Mouse (Mus musculus) midbrain, embryonic 10.5 days (tissue): ENCODE data around the gene 6430548M08Rik. TPM values are rescaled to one million over a fixed set of nuclear protein-coding genes. Genes with fewer than 3 reads are reported as not detected.
A peak's percentile ranks its signal among the peaks of the same experiment; 100 is the strongest.

ENCODE experiments used
- DNase-seq: peaks from one replicate; pipeline ENCODE4 v3.0.0-alpha.2; 2017; ENCODE audit warnings: low spot score
- H3K27ac ChIP-seq: fragments of 300-500 bp; sonication (generic); replicated peaks from 2 replicates; pipeline ENCODE4 v1.5.1; 2016; ENCODE audit warnings: mild to moderate bottlenecking
- H3K27me3 ChIP-seq: fragments of 300-500 bp; sonication (generic); 2 replicates; pipeline ENCODE4 v1.6.1; 2016; ENCODE audit warnings: low read depth, mild to moderate bottlenecking; ENCODE audit not compliant: poor library complexity, severe bottlenecking
- H3K36me3 ChIP-seq: fragments of 300-500 bp; sonication (generic); 2 replicates; pipeline ENCODE4 v1.6.1; 2016; ENCODE audit warnings: mild to moderate bottlenecking, moderate library complexity
- H3K4me1 ChIP-seq: fragments of 300-500 bp; sonication (generic); 2 replicates; pipeline ENCODE4 v1.6.1; 2016
- H3K4me3 ChIP-seq: fragments of 300-500 bp; sonication (generic); 2 replicates; pipeline ENCODE4 v1.5.1; 2016; ENCODE audit warnings: mild to moderate bottlenecking, moderate library complexity
- H3K9me3 ChIP-seq: fragments of 300-500 bp; sonication (generic); replicated peaks from 2 replicates; pipeline ENCODE4 v1.6.1; 2016; ENCODE audit warnings: mild to moderate bottlenecking
- WGBS: fragments of 180-500 bp; shearing (Covaris S2); methylation state at CpG from one replicate; pipeline ENCODE4 v1.1.7; 2016; 5-methylcytosine and 5-hydroxymethylcytosine counted together
- polyA plus RNA-seq: library from polyadenylated mRNA; unstranded; fragments of >200 nt; fragmentation: Nextera tagmentation; extraction: Ambion mirVana; gene quantifications from 2 replicates; pipeline ENCODE4 v1.2.1, GENCODE M21; 2016

The 6430548M08Rik gene
- polyA plus RNA-seq, 1 experiment from 2014 or later: 5.8 TPM

- Histone ChIP-seq H3K27ac (peak overlapping the region; percentile 94), H3K4me3 (peak overlapping the region; percentile 51), H3K27me3 (peaks cover 50% of the 10 kb centered on the region), H3K4me1 (peaks cover 70% of the 10 kb centered on the region), H3K36me3 (no peaks in the 10 kb centered on the region), H3K9me3 (no peaks in the 10 kb centered on the region)
- no peak for DNase-seq
- 3% methylated on average over 10 of the region's 10 CpGs for WGBS
These were observed 64.2 kb downstream of the 6430548M08Rik start for GRCm38 (mm10) chr8:120178124-120178514.

- Histone ChIP-seq H3K27me3 (peaks cover 43% of the 10 kb centered on the region), H3K4me3 (peak overlapping the region; percentile 51), H3K9me3 (no peaks in the 10 kb centered on the region), H3K27ac (peak overlapping the region; percentile 94), H3K36me3 (no peaks in the 10 kb centered on the region), H3K4me1 (peaks cover 67% of the 10 kb centered on the region)
- WGBS: 1% methylated on average over 10 of the region's 10 CpGs
- DNase-seq: peak; percentile 94
These were observed 65.1 kb downstream of the 6430548M08Rik start for GRCm38 (mm10) chr8:120179027-120179431.

- Histone ChIP-seq H3K4me1 (peaks cover 67% of the 10 kb centered on the region), H3K4me3 (no peak overlapping the region), H3K36me3 (no peaks in the 10 kb centered on the region), H3K27ac (peak overlapping the region; percentile 23; the same call in 1 of the 2 replicates), H3K9me3 (no peaks in the 10 kb centered on the region), H3K27me3 (peaks cover 39% of the 10 kb centered on the region)
- WGBS: 71% methylated on average over 7 of the region's 7 CpGs
- DNase-seq: no peak
These were observed 66.6 kb downstream of the 6430548M08Rik start for GRCm38 (mm10) chr8:120180445-120180970.

GRCm38 (mm10) chr8:120181274-120181673 is 67.3 kb downstream of the 6430548M08Rik start:
- H3K4me1 ChIP-seq: peaks cover 67% of the 10 kb centered on the region

GRCm38 (mm10) chr8:120181861-120182414 is 68.0 kb downstream of the 6430548M08Rik start:
- Histone ChIP-seq H3K4me1 (peaks cover 65% of the 10 kb centered on the region), H3K27me3 (peaks cover 25% of the 10 kb centered on the region), H3K36me3 (no peaks in the 10 kb centered on the region), H3K9me3 (no peaks in the 10 kb centered on the region), H3K4me3 (no peak overlapping the region), H3K27ac (no peak overlapping the region)
- WGBS: 74% methylated on average over 4 of the region's 4 CpGs
- no peak for DNase-seq

More at GRCm38 (mm10) chr8:120181274-120181673, 67.3 kb downstream of the 6430548M08Rik start:
- Histone ChIP-seq H3K36me3 (no peaks in the 10 kb centered on the region), H3K27ac (peak overlapping the region; percentile 23; the same call in 1 of the 2 replicates), H3K4me3 (no peak overlapping the region), H3K9me3 (no peaks in the 10 kb centered on the region), H3K27me3 (peaks cover 31% of the 10 kb centered on the region)
- no peak for DNase-seq
- WGBS: 87% methylated on average over 5 of the region's 5 CpGs

- peaks cover 13% of the 10 kb centered on the region; the same call in 1 of the 2 replicates for H3K27me3 ChIP-seq
- peaks cover 47% of the 10 kb centered on the region for H3K4me1 ChIP-seq
- H3K36me3 ChIP-seq: no peaks in the 10 kb centered on the region
- DNase-seq: no peak
- H3K9me3 ChIP-seq: no peaks in the 10 kb centered on the region
- peak overlapping the region; percentile 76 for H3K27ac ChIP-seq
- 53% methylated on average over 9 of the region's 9 CpGs for WGBS
- H3K4me3 ChIP-seq: no peak overlapping the region
These were observed 70.4 kb downstream of the 6430548M08Rik start for GRCm38 (mm10) chr8:120184366-120184765.

GRCm38 (mm10) chr8:120184850-120185792 is 71.2 kb downstream of the 6430548M08Rik start:
- peaks cover 48% of the 10 kb centered on the region for H3K4me1 ChIP-seq
- H3K27ac ChIP-seq: peak overlapping the region; percentile 76
- no peaks in the 10 kb centered on the region for H3K9me3 ChIP-seq
- no peaks in the 10 kb centered on the region for H3K36me3 ChIP-seq
- peak; percentile 34 for DNase-seq
- peaks cover 13% of the 10 kb centered on the region; the same call in 1 of the 2 replicates for H3K27me3 ChIP-seq
- H3K4me3 ChIP-seq: peak overlapping the region; percentile 9; the same call in 1 of the 2 replicates
- WGBS: 45% methylated on average over 16 of the region's 17 CpGs

- no peaks in the 10 kb centered on the region for H3K36me3 ChIP-seq
- H3K27ac ChIP-seq: peak overlapping the region; percentile 76
- peaks cover 55% of the 10 kb centered on the region for H3K4me1 ChIP-seq
- no peak for DNase-seq
- 63% methylated on average over 8 of the region's 8 CpGs for WGBS
- H3K27me3 ChIP-seq: peaks cover 13% of the 10 kb centered on the region; the same call in 1 of the 2 replicates
- no peaks in the 10 kb centered on the region for H3K9me3 ChIP-seq
- H3K4me3 ChIP-seq: no peak overlapping the region
These were observed 72.5 kb downstream of the 6430548M08Rik start for GRCm38 (mm10) chr8:120186454-120186853.

- H3K27ac ChIP-seq: peak overlapping the region; percentile 50; the same call in 1 of the 2 replicates
- peaks cover 58% of the 10 kb centered on the region for H3K4me1 ChIP-seq
- peaks cover 13% of the 10 kb centered on the region; the same call in 1 of the 2 replicates for H3K27me3 ChIP-seq
- no peak for DNase-seq
- WGBS: 82% methylated on average over 6 of the region's 6 CpGs
- no peaks in the 10 kb centered on the region for H3K36me3 ChIP-seq
- H3K9me3 ChIP-seq: peaks cover 8% of the 10 kb centered on the region; the same call in 1 of the 2 replicates
- no peak overlapping the region for H3K4me3 ChIP-seq
These were observed 74.6 kb downstream of the 6430548M08Rik start for GRCm38 (mm10) chr8:120188510-120188909.

GRCm38 (mm10) chr8:120189440-120189839 is 75.5 kb downstream of the 6430548M08Rik start:
- H3K36me3 ChIP-seq: no peaks in the 10 kb centered on the region
- peaks cover 53% of the 10 kb centered on the region for H3K4me1 ChIP-seq
- DNase-seq: no peak
- 87% methylated on average over 6 of the region's 6 CpGs for WGBS
- H3K9me3 ChIP-seq: peaks cover 8% of the 10 kb centered on the region; the same call in 1 of the 2 replicates
- no peak overlapping the region for H3K4me3 ChIP-seq
- H3K27ac ChIP-seq: peak overlapping the region; percentile 58
- H3K27me3 ChIP-seq: peaks cover 7% of the 10 kb centered on the region; the same call in 1 of the 2 replicates

- H3K27me3 ChIP-seq: no peaks in the 10 kb centered on the region
- no peaks in the 10 kb centered on the region for H3K36me3 ChIP-seq
- peak overlapping the region; percentile 42; the same call in 1 of the 2 replicates for H3K27ac ChIP-seq
- H3K4me3 ChIP-seq: no peak overlapping the region
- H3K4me1 ChIP-seq: peaks cover 44% of the 10 kb centered on the region
- DNase-seq: no peak
- 85% methylated on average over 17 of the region's 17 CpGs for WGBS
- H3K9me3 ChIP-seq: peaks cover 8% of the 10 kb centered on the region; the same call in 1 of the 2 replicates
These were observed 76.3 kb downstream of the 6430548M08Rik start for GRCm38 (mm10) chr8:120190107-120190809.
